Mouse (Mus musculus): Measurements from ENCODE around the gene Rfc2. TPM values are rescaled to one million over a fixed set of nuclear protein-coding genes. Genes with fewer than 3 reads are reported as not detected.

Rfc2 gene
- polyA plus RNA-seq, 1 experiment, result 76.4 TPM

GRCm38 (mm10) chr5:134615380-134615779 is 34.2 kb downstream of the Rfc2 start:
- no peak overlapping the region for H3K27ac ChIP-seq (ENCODE audit: insufficient read depth, low read depth, low read length)

GRCm38 (mm10) chr5:134615780-134616179 is 34.6 kb downstream of the Rfc2 start:
- Histone ChIP-seq H3K27me3 (replicated peaks; ENCODE audit: control insufficient read depth, insufficient read depth, low read length) (no peaks in the 10 kb centered on the region), H3K27ac (ENCODE audit: insufficient read depth, low read depth, low read length) (no peak overlapping the region), H3K36me3 (ENCODE audit: control insufficient read depth, insufficient read depth, low read length) (peaks cover 3% of the 10 kb centered on the region), H3K4me1 (ENCODE audit: control insufficient read depth, insufficient read depth, low read length) (no peaks in the 10 kb centered on the region), H3K4me3 (ENCODE audit: insufficient read depth, low read depth, low read length) (no peak overlapping the region)
- TF ChIP-seq POLR2A (IDR thresholded peaks at IDR 0.05; ENCODE audit: low read depth, low read length) (no peak), CTCF (conservative IDR thresholded peaks at IDR 0.05; ENCODE audit: insufficient read depth, insufficient read length, low read depth, low read length) (no peak)
- no peak for DNase-seq
- 80% methylated on average over 4 of the region's 4 CpGs for WGBS

More at GRCm38 (mm10) chr5:134615380-134615779, 34.2 kb downstream of the Rfc2 start:
- Histone ChIP-seq H3K4me1 (ENCODE audit: control insufficient read depth, insufficient read depth, low read length) (no peaks in the 10 kb centered on the region), H3K27me3 (replicated peaks; ENCODE audit: control insufficient read depth, insufficient read depth, low read length) (no peaks in the 10 kb centered on the region), H3K36me3 (ENCODE audit: control insufficient read depth, insufficient read depth, low read length) (no peaks in the 10 kb centered on the region; the same call in none of the 2 replicates), H3K4me3 (ENCODE audit: insufficient read depth, low read depth, low read length) (no peak overlapping the region)
- DNase-seq, result no peak
- TF ChIP-seq POLR2A (IDR thresholded peaks at IDR 0.05; ENCODE audit: low read depth, low read length) (no peak), CTCF (conservative IDR thresholded peaks at IDR 0.05; ENCODE audit: insufficient read depth, insufficient read length, low read depth, low read length) (no peak)
- WGBS, result 83% methylated on average over 8 of the region's 8 CpGs

- H3K27ac ChIP-seq (ENCODE audit: insufficient read depth, low read depth, low read length), result no peak overlapping the region
- no peaks in the 10 kb centered on the region for H3K27me3 ChIP-seq (replicated peaks; ENCODE audit: control insufficient read depth, insufficient read depth, low read length)
- no peak for TF ChIP-seq POLR2A (IDR thresholded peaks at IDR 0.05; ENCODE audit: low read depth, low read length)
- peak; percentile 98 for TF ChIP-seq CTCF (conservative IDR thresholded peaks at IDR 0.05; ENCODE audit: insufficient read depth, insufficient read length, low read depth, low read length)
- peak; percentile 70 for DNase-seq
- H3K4me1 ChIP-seq (ENCODE audit: control insufficient read depth, insufficient read depth, low read length), result no peaks in the 10 kb centered on the region
- peaks cover 5% of the 10 kb centered on the region for H3K36me3 ChIP-seq (ENCODE audit: control insufficient read depth, insufficient read depth, low read length)
- WGBS, result 41% methylated on average over 3 of the region's 3 CpGs
- H3K4me3 ChIP-seq (ENCODE audit: insufficient read depth, low read depth, low read length), result no peak overlapping the region
Observed at GRCm38 (mm10) chr5:134617071-134617470, 35.9 kb downstream of the Rfc2 start.

GRCm38 (mm10) chr5:134620457-134620856 is 39.3 kb downstream of the Rfc2 start:
- Histone ChIP-seq H3K36me3 (ENCODE audit: control insufficient read depth, insufficient read depth, low read length) (peaks cover 11% of the 10 kb centered on the region), H3K27me3 (replicated peaks; ENCODE audit: control insufficient read depth, insufficient read depth, low read length) (no peaks in the 10 kb centered on the region), H3K27ac (ENCODE audit: insufficient read depth, low read depth, low read length) (no peak overlapping the region), H3K4me1 (ENCODE audit: control insufficient read depth, insufficient read depth, low read length) (no peaks in the 10 kb centered on the region), H3K4me3 (ENCODE audit: insufficient read depth, low read depth, low read length) (no peak overlapping the region)
- no peak for DNase-seq
- TF ChIP-seq POLR2A (IDR thresholded peaks at IDR 0.05; ENCODE audit: low read depth, low read length) (no peak), CTCF (conservative IDR thresholded peaks at IDR 0.05; ENCODE audit: insufficient read depth, insufficient read length, low read depth, low read length) (no peak)
- WGBS, result 91% methylated on average over 9 of the region's 9 CpGs

GRCm38 (mm10) chr5:134621099-134621640 is 40.0 kb downstream of the Rfc2 start:
- Histone ChIP-seq H3K27ac (ENCODE audit: insufficient read depth, low read depth, low read length) (no peak overlapping the region), H3K27me3 (replicated peaks; ENCODE audit: control insufficient read depth, insufficient read depth, low read length) (no peaks in the 10 kb centered on the region), H3K4me1 (ENCODE audit: control insufficient read depth, insufficient read depth, low read length) (no peaks in the 10 kb centered on the region), H3K36me3 (ENCODE audit: control insufficient read depth, insufficient read depth, low read length) (peaks cover 14% of the 10 kb centered on the region), H3K4me3 (ENCODE audit: insufficient read depth, low read depth, low read length) (no peak overlapping the region)
- no peak for TF ChIP-seq POLR2A (IDR thresholded peaks at IDR 0.05; ENCODE audit: low read depth, low read length)
- no peak for TF ChIP-seq CTCF (conservative IDR thresholded peaks at IDR 0.05; ENCODE audit: insufficient read depth, insufficient read length, low read depth, low read length)
- no peak for DNase-seq
- 89% methylated on average over 16 of the region's 16 CpGs for WGBS

GRCm38 (mm10) chr5:134622069-134622468 is 40.9 kb downstream of the Rfc2 start:
- TF ChIP-seq CTCF (conservative IDR thresholded peaks at IDR 0.05; ENCODE audit: insufficient read depth, insufficient read length, low read depth, low read length), result no peak
- TF ChIP-seq POLR2A (IDR thresholded peaks at IDR 0.05; ENCODE audit: low read depth, low read length), result no peak
- 77% methylated on average over 2 of the region's 2 CpGs for WGBS
- peaks cover 16% of the 10 kb centered on the region for H3K36me3 ChIP-seq (ENCODE audit: control insufficient read depth, insufficient read depth, low read length)

GRCm38 (mm10) chr5:134629508-134629907 is 48.3 kb downstream of the Rfc2 start:
- WGBS, result 44% methylated on average over 4 of the region's 4 CpGs
- H3K27ac ChIP-seq (ENCODE audit: insufficient read depth, low read depth, low read length), result no peak overlapping the region
- H3K4me1 ChIP-seq (ENCODE audit: control insufficient read depth, insufficient read depth, low read length), result peaks cover 12% of the 10 kb centered on the region
- H3K4me3 ChIP-seq (ENCODE audit: insufficient read depth, low read depth, low read length), result no peak overlapping the region
- DNase-seq, result no peak
- no peaks in the 10 kb centered on the region for H3K27me3 ChIP-seq (replicated peaks; ENCODE audit: control insufficient read depth, insufficient read depth, low read length)
- peaks cover 7% of the 10 kb centered on the region; the same call in 1 of the 2 replicates for H3K36me3 ChIP-seq (ENCODE audit: control insufficient read depth, insufficient read depth, low read length)
- TF ChIP-seq POLR2A (IDR thresholded peaks at IDR 0.05; ENCODE audit: low read depth, low read length) (no peak), CTCF (conservative IDR thresholded peaks at IDR 0.05; ENCODE audit: insufficient read depth, insufficient read length, low read depth, low read length) (no peak)

More at GRCm38 (mm10) chr5:134622069-134622468, 40.9 kb downstream of the Rfc2 start:
- H3K4me3 ChIP-seq (ENCODE audit: insufficient read depth, low read depth, low read length), result no peak overlapping the region
- DNase-seq, result no peak
- H3K27me3 ChIP-seq (replicated peaks; ENCODE audit: control insufficient read depth, insufficient read depth, low read length), result no peaks in the 10 kb centered on the region
- no peaks in the 10 kb centered on the region for H3K4me1 ChIP-seq (ENCODE audit: control insufficient read depth, insufficient read depth, low read length)
- no peak overlapping the region for H3K27ac ChIP-seq (ENCODE audit: insufficient read depth, low read depth, low read length)
